Mouse (Mus musculus) right cerebral cortex, postnatal 36 days (tissue): ENCODE data around the gene Prdm5.

Experiments
- DNase-seq, 2 experiments: peaks; one replicate each; pipeline ENCODE4 v3.0.0; 2022; ENCODE audit warnings: low spot score in 2 of 2, mixed read lengths in 1 of 2

The Prdm5 gene

GRCm38 (mm10) chr6:65932776-65933175 lies 154.0 kb downstream of the Prdm5 start:
- no peak for DNase-seq

GRCm38 (mm10) chr6:65933177-65933576 lies 154.4 kb downstream of the Prdm5 start:
- no peak for DNase-seq

GRCm38 (mm10) chr6:65935566-65936281 lies 156.9 kb downstream of the Prdm5 start:
- DNase-seq: no peak

- DNase-seq: no peak
Observed at GRCm38 (mm10) chr6:65950492-65950891, 171.7 kb downstream of the Prdm5 start.

GRCm38 (mm10) chr6:65952309-65952708 lies 173.5 kb downstream of the Prdm5 start, which contains the start of gene 4930544G11Rik:
Gene 4930544G11Rik, plus strand, starts transcription at chr6:65952609.
- DNase-seq: no peak

GRCm38 (mm10) chr6:65969386-65970111 lies 190.8 kb downstream of the Prdm5 start:
- no peak for DNase-seq

- no peak for DNase-seq
Observed at GRCm38 (mm10) chr6:65970410-65970809, 191.6 kb downstream of the Prdm5 start.
